Mouse (Mus musculus) olfactory bulb, adult 2 months (tissue): ENCODE results near the gene Acp5.

Experiments used
- CTCF ChIP-seq: fragments of 200-500 bp; IDR thresholded peaks from 2 replicates; pipeline ENCODE4 v1.5.1; 2012; ENCODE audit warnings: low read depth, mild to moderate bottlenecking, low read length, moderate library complexity; ENCODE audit not compliant: insufficient read depth
- POLR2A ChIP-seq: fragments of 200-500 bp; IDR thresholded peaks from 2 replicates; pipeline ENCODE4 v1.6.1; 2012; ENCODE audit warnings: mild to moderate bottlenecking, low read depth, low read length, moderate library complexity; ENCODE audit not compliant: insufficient read depth

GRCm38 (mm10) chr9:22116740-22117426 lies 18.6 kb downstream of the Acp5 start, which contains the start of gene Elof1:
- TF ChIP-seq POLR2A (peak; percentile 63; the same call in 1 of the 2 replicates), CTCF (no peak)
